In the genomic region with DNA sequence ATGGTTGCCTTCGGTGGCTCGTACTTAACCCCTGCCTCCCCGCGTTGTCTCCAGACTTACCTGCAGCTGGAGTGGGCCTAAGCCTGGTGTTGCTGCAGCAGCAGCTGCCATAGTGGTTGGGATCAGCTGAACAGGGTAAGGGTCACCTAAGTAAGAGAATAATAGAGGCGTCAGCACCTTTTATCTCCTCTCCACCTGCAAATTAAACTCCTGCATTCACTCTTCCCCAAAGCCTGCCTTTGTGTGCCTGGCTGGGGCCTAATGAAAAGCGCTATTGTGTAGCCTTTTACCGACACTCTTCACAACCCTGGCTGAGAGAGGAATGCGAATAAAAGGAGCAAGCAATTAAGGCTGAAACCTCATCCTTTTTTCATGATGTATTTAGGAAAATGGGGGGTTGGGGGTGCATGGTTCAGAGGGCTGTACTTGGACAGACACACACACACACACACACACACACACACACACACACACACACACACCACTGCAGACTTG, we compare ENCODE assay signal across 11 mouse cellular contexts.
A peak's percentile ranks its signal among the peaks of the same experiment; 100 is the strongest.
DNase-seq lines count a peak whose midpoint lies in the region; ATAC-seq lines count a peak whose summit lies in the region.
"Had no signal": no experiment of that assay in that cellular context is flagged by ENCODE, and none has a peak within 500 bp of the region (broad histone marks: within the 10 kb centered on the region; RNA-seq: fewer than 3 reads in every experiment).

No protein-coding gene starts in this region.

- H3K36me3 ChIP-seq in lung, embryonic 16.5 days (ENCODE audit: control insufficient read depth, insufficient read depth, low read length), result no peaks in the 10 kb centered on the region
- peaks cover 12% of the 10 kb centered on the region for H3K36me3 ChIP-seq in embryonic facial prominence, embryonic 10.5 days (replicated peaks)
- no peaks in the 10 kb centered on the region for H3K36me3 ChIP-seq in neural tube, embryonic 14.5 days (ENCODE audit: control insufficient read depth, insufficient read depth, low read length)

- no peak overlapping the region for H3K4me3 ChIP-seq in lung, embryonic 16.5 days (ENCODE audit: low read length)
- H3K4me3 ChIP-seq in embryonic facial prominence, embryonic 10.5 days, result no peak overlapping the region
- H3K4me3 ChIP-seq in neural tube, embryonic 14.5 days (ENCODE audit: low read depth, low read length), result no peak overlapping the region
- H3K4me3 ChIP-seq: megakaryocyte, embryonic 14.5 days had no signal

- H3K27ac ChIP-seq in lung, embryonic 16.5 days (ENCODE audit: low read length), result no peak overlapping the region
- H3K27ac ChIP-seq in embryonic facial prominence, embryonic 10.5 days (replicated peaks), result 0 out of 2 replicates have a peak overlapping the region, but pooled peaks have one; percentile 57
- no peak overlapping the region for H3K27ac ChIP-seq in neural tube, embryonic 14.5 days (ENCODE audit: low read depth, low read length)
- H3K27ac ChIP-seq: liver, embryonic 14.5 days had no signal

- H3K27me3 ChIP-seq in lung, embryonic 16.5 days (ENCODE audit: control insufficient read depth, insufficient read depth, low read depth, low read length), result no peaks in the 10 kb centered on the region
- no peaks in the 10 kb centered on the region for H3K27me3 ChIP-seq in embryonic facial prominence, embryonic 10.5 days (replicated peaks; ENCODE audit: low read depth, poor library complexity, severe bottlenecking)
- H3K27me3 ChIP-seq in neural tube, embryonic 14.5 days (ENCODE audit: control insufficient read depth, insufficient read depth, low read length), result no peaks in the 10 kb centered on the region
- H3K27me3 ChIP-seq: megakaryocyte, embryonic 14.5 days had no signal

- peak; percentile 28; the same call in 1 of the 2 replicates for ATAC-seq in lung, embryonic 16.5 days (ENCODE audit: low read depth)
- peak; percentile 38; the same call in 1 of the 2 replicates for ATAC-seq in neural tube, embryonic 14.5 days (ENCODE audit: low read depth)

- no peaks in the 10 kb centered on the region for H3K9me3 ChIP-seq in lung, embryonic 16.5 days (ENCODE audit: control insufficient read depth, low read length)
- no peaks in the 10 kb centered on the region for H3K9me3 ChIP-seq in embryonic facial prominence, embryonic 10.5 days
- H3K9me3 ChIP-seq in neural tube, embryonic 14.5 days (ENCODE audit: control insufficient read depth, low read length), result no peaks in the 10 kb centered on the region

- no peaks in the 10 kb centered on the region for H3K4me1 ChIP-seq in lung, embryonic 16.5 days (replicated peaks; ENCODE audit: control insufficient read depth, insufficient read depth, low read length)
- H3K4me1 ChIP-seq in embryonic facial prominence, embryonic 10.5 days, result peaks cover 15% of the 10 kb centered on the region
- H3K4me1 ChIP-seq in neural tube, embryonic 14.5 days (ENCODE audit: control insufficient read depth, insufficient read depth, low read length), result no peaks in the 10 kb centered on the region
- H3K4me1 ChIP-seq: megakaryocyte, embryonic 14.5 days had no signal

- H3K9ac ChIP-seq in lung, embryonic 16.5 days (ENCODE audit: low read length), result no peak overlapping the region
- H3K9ac ChIP-seq in neural tube, embryonic 14.5 days (replicated peaks; ENCODE audit: low read depth, low read length), result no peak overlapping the region
- H3K9ac ChIP-seq: liver, embryonic 14.5 days had no signal

- no peak overlapping the region for H3K4me2 ChIP-seq in lung, embryonic 16.5 days (ENCODE audit: low read depth, low read length)
- H3K4me2 ChIP-seq in neural tube, embryonic 14.5 days (ENCODE audit: low read depth, low read length), result no peak overlapping the region

- WGBS in lung, embryonic 16.5 days, result 45% methylated on average over 8 of the region's 8 CpGs
- WGBS in embryonic facial prominence, embryonic 10.5 days, result 17% methylated on average over 8 of the region's 8 CpGs
- 13% methylated on average over 8 of the region's 8 CpGs for WGBS in neural tube, embryonic 14.5 days

- no peak for DNase-seq in lung, postnatal 25 days (ENCODE audit: low spot score)
- peak; percentile 49 for DNase-seq in embryonic facial prominence, embryonic 10.5 days (ENCODE audit: low spot score)
- peak; percentile 49 for DNase-seq in forelimb bud, embryonic 11.5 days (ENCODE audit: low read depth, low spot score)
- no peak for DNase-seq in thymus, postnatal 4 days
- DNase-seq in cerebellum, postnatal 25 days, result no peak
- no peak for DNase-seq in cerebellum, adult 11-12 months
- DNase-seq: gastrocnemius, postnatal 14 days had no signal

Comparison
In these comparisons a context has a peak if more than half of its experiments do, and no peak if none do; other contexts are left out.
1. DNase-seq: peak in embryonic facial prominence, embryonic 10.5 days (single experiment) and forelimb bud, embryonic 11.5 days (single experiment); none in lung, postnatal 25 days (single experiment), thymus, postnatal 4 days (single experiment), cerebellum, postnatal 25 days (0 of 2) and cerebellum, adult 11-12 months (single experiment).